Mouse (Mus musculus) liver, postnatal 0 days (tissue): ENCODE measurements at regions not wholly inside any gene's neighbourhood (a gene's known extent, or its start where the extent isn't known, plus 50 kb on each side); places are given as distances from the start of the nearest gene placed in this dataset.

Experiments
- ATAC-seq: fragments of 200-750 bp; cut with Nextera tagmentation; 2 replicates; pipeline ENCODE4 v1.8.0; 2017; ENCODE audit warnings: mild to moderate bottlenecking, moderate library complexity
- DNase-seq: peaks from one replicate; pipeline ENCODE4 v3.0.0-alpha.2; 2016
- H3K27ac ChIP-seq: fragments of 300-500 bp; sonication (generic); 2 replicates; pipeline ENCODE4 v1.5.1; 2014; ENCODE audit warnings: antibody characterized with exemption, moderate library complexity, mild to moderate bottlenecking, low read depth
- H3K27me3 ChIP-seq: fragments of 300-500 bp; sonication (generic); 2 replicates; pipeline ENCODE4 v1.6.1; 2014; ENCODE audit warnings: low read length, control low read depth, mixed read lengths; ENCODE audit not compliant: insufficient read depth
- H3K36me3 ChIP-seq: fragments of 300-500 bp; sonication (generic); replicated peaks from 2 replicates; pipeline ENCODE4 v1.6.1; 2014; ENCODE audit warnings: mild to moderate bottlenecking, control low read depth, low read length, moderate library complexity, mixed read lengths; ENCODE audit not compliant: insufficient read depth
- H3K4me1 ChIP-seq: fragments of 300-500 bp; sonication (generic); 2 replicates; pipeline ENCODE4 v1.6.1; 2014; ENCODE audit warnings: antibody characterized with exemption, mild to moderate bottlenecking, control low read depth; ENCODE audit not compliant: insufficient read depth
- H3K4me2 ChIP-seq: fragments of 300-500 bp; sonication (generic); 2 replicates; pipeline ENCODE4 v1.6.1; 2014; ENCODE audit warnings: low read depth, mild to moderate bottlenecking, low read length, moderate library complexity, mixed read lengths
- H3K4me3 ChIP-seq: fragments of 300-500 bp; sonication (generic); 2 replicates; pipeline ENCODE4 v1.5.1; 2014; ENCODE audit warnings: low read depth, low read length
- H3K9ac ChIP-seq: fragments of 300-500 bp; sonication (generic); replicated peaks from 2 replicates; pipeline ENCODE4 v1.6.1; 2014; ENCODE audit warnings: mild to moderate bottlenecking, moderate library complexity
- H3K9me3 ChIP-seq: fragments of 300-500 bp; sonication (generic); 2 replicates; pipeline ENCODE4 v1.6.1; 2016; ENCODE audit warnings: mild to moderate bottlenecking, control low read depth, low read length, mixed read lengths
- CTCF ChIP-seq: sonication (generic); IDR thresholded peaks from 2 replicates; pipeline ENCODE4 v1.5.1; 2016; ENCODE audit warnings: antibody characterized with exemption, low read depth
- EP300 ChIP-seq: IDR thresholded peaks from 2 replicates; pipeline ENCODE4 v1.6.1; 2016; ENCODE audit warnings: antibody characterized with exemption, low read depth, mild to moderate bottlenecking
- WGBS: fragments of 180-500 bp; shearing (Covaris S2); extraction: QIAGEN DNeasy Blood & Tissue Kit; methylation state at CpG from one replicate; pipeline ENCODE4 v1.1.7; 2014; ENCODE audit not compliant: insufficient replicate concordance; 5-methylcytosine and 5-hydroxymethylcytosine counted together

DNA sequence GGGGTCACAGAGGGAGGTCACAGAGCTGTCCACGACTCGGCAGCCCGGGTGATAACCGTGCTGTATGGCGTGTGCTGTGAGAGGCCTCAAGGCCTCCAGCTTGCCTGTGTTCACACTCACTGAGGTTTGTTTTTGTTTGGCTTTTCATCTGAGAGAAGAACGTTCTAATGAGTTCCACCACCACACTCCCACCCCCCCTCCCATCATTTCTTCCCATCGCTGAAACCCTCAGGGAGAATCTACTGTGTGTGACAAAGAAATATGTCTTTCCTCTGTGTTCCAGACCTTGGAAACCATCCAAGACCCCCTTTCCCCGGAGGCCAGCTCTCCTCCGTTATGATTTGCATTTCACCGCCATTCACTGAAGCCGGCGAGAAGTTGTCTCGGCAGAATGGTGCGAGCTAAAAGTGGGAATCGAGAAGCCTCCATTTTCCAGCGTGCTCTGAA, 164.0 kb upstream of the 1700066M21Rik start:
- Histone ChIP-seq H3K4me3 (no peak overlapping the region), H3K27me3 (no peaks in the 10 kb centered on the region), H3K9ac (no peak overlapping the region), H3K9me3 (no peaks in the 10 kb centered on the region), H3K4me1 (no peaks in the 10 kb centered on the region), H3K36me3 (no peaks in the 10 kb centered on the region), H3K27ac (no peak overlapping the region), H3K4me2 (no peak overlapping the region)
- TF ChIP-seq EP300 (no peak), CTCF (no peak)
- DNase-seq (no peak), ATAC-seq (no peak)
- 71% methylated on average over 16 of the region's 16 CpGs for WGBS

DNA sequence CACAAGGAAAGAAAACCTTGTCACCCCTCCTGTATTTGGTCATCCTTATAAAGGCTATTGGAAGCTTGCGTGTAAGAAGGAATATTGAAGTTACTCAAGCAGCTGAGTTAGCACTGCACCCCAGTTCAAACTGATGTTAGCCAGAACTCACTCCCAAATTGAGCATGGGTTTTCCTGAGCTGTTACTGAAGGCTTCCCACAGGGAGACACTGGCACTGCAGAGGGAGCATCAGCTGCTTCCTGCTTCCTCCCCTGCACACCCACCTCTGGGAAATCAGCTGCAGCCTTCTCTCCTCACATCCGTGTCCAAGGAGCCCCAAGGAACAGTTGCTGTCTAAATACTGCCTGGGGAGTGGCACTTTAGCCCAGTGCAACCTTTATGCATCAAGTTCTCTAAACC, 163.2 kb upstream of the 1700066M21Rik start:
- Histone ChIP-seq H3K4me2 (no peak overlapping the region), H3K4me3 (no peak overlapping the region), H3K36me3 (no peaks in the 10 kb centered on the region), H3K4me1 (no peaks in the 10 kb centered on the region), H3K27ac (no peak overlapping the region), H3K27me3 (no peaks in the 10 kb centered on the region), H3K9me3 (no peaks in the 10 kb centered on the region), H3K9ac (no peak overlapping the region)
- 66% methylated on average over 2 of the region's 2 CpGs for WGBS
- ATAC-seq (no peak), DNase-seq (no peak)
- TF ChIP-seq CTCF (no peak), EP300 (no peak)

DNA sequence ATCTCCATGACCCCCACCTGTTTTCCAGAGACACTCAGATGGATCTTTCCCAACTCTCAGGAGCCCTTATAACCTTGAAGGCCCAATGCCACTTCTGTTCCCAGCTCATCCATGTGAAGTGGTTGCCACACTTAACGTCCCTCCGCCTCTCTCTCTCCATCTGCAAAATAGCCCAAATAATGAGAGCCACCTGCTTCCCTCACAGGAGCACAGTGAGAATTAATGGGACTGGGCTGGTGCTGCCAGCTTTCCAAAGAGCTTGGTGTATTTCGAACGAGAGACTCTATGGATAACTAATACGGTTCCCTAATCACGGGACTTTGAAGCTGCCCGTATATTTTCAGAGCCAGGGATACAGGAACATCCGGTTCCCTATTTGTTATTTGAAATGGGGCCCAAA, 159.8 kb upstream of the 1700066M21Rik start:
- H3K9me3 ChIP-seq: no peaks in the 10 kb centered on the region
- no peak overlapping the region for H3K27ac ChIP-seq
- H3K4me2 ChIP-seq: no peak overlapping the region
- DNase-seq (no peak), ATAC-seq (no peak)
- TF ChIP-seq EP300 (no peak), CTCF (no peak)
- H3K4me3 ChIP-seq: no peak overlapping the region
- no peaks in the 10 kb centered on the region for H3K36me3 ChIP-seq
- no peak overlapping the region for H3K9ac ChIP-seq
- no peaks in the 10 kb centered on the region for H3K27me3 ChIP-seq
- 90% methylated on average over 8 of the region's 8 CpGs for WGBS
- no peaks in the 10 kb centered on the region for H3K4me1 ChIP-seq

DNA sequence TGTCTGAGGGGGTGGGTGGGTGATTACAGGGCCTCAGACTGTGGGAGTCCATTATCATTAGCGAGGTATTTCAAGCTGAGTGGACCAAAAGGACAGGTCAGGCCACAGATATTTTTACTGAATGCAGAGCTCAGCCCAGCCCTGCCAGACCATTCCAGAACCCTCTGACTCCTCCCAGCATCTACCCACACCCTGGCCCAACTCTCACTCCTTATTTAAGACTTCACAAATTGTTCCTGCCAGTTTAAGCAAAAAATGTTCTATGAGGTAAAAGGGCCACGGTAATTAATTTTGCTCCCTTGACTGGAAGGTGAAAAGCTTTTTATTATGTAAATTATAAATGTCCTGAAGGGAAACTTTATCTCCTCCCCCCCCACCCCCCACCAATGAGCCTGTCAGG, 159.3 kb upstream of the 1700066M21Rik start:
- H3K4me2 ChIP-seq: no peak overlapping the region
- no peak overlapping the region for H3K9ac ChIP-seq
- H3K4me3 ChIP-seq: no peak overlapping the region
- no peak for TF ChIP-seq CTCF
- no peak for TF ChIP-seq EP300
- no peaks in the 10 kb centered on the region for H3K9me3 ChIP-seq
- H3K27ac ChIP-seq: no peak overlapping the region
- no peaks in the 10 kb centered on the region for H3K27me3 ChIP-seq
- H3K36me3 ChIP-seq: no peaks in the 10 kb centered on the region
- no peaks in the 10 kb centered on the region for H3K4me1 ChIP-seq
- ATAC-seq (no peak), DNase-seq (no peak)
- WGBS: 73% methylated on average over 2 of the region's 2 CpGs

DNA sequence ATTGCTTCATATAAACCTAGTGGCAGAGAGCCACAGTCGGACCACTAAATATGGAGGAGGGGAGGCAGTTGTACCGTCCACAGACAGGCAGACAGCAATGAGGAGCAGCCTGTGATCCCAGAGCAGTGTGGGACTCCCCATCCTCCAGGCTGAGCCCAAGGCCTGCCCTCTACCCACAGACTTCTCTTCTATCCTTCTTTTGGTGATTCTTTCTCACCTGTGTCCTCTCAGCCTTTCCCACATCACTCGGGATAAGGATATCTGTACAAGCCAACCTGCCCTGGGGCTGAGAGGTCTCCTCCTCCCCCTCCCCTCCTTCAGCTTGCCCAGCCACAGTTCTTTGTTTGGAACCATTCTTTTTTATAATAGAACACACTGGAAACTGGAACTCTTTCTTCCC, 158.8 kb upstream of the 1700066M21Rik start:
- no peak overlapping the region for H3K4me3 ChIP-seq
- no peaks in the 10 kb centered on the region for H3K4me1 ChIP-seq
- H3K4me2 ChIP-seq: no peak overlapping the region
- no peaks in the 10 kb centered on the region for H3K9me3 ChIP-seq
- no peak for DNase-seq
- H3K9ac ChIP-seq: no peak overlapping the region
- ATAC-seq: no peak
- no peaks in the 10 kb centered on the region for H3K36me3 ChIP-seq
- no peaks in the 10 kb centered on the region for H3K27me3 ChIP-seq
- no peak for TF ChIP-seq EP300
- no peak for TF ChIP-seq CTCF
- no peak overlapping the region for H3K27ac ChIP-seq
- WGBS: 83% methylated on average over 3 of the region's 3 CpGs

DNA sequence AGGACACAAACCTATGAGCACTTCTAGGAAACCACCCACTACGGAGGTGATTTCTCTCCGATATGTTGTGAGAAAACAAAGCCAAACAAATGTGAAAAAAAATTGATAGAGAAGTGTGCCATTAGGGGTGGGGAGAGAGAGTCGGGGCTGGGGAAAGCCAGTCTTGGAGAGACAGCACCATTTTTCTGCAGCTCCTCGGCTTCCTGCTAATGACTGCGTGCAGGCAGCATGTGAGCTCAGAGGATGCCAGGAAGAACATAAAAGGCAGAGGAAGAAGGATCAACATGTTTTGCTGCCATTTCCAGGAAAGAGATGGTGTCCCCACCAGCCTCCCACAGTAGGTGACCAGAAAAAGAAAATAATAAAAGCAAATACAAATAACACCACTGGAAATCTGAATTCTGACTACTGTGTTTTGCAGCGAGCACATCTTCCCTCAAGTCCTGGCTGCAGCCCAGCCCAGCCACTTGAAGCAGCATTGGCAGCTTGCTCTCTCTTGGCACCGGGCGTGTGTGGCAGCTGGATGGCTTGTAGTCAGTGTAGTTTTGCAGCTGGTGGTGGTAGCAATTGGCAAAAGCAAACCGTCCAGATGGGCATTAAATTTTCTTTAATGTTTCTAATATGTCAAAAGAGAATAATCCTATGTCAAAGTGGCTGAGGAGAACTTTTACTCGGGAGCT, 152.9 kb upstream of the 1700066M21Rik start:
- Histone ChIP-seq H3K36me3 (no peaks in the 10 kb centered on the region), H3K27ac (no peak overlapping the region), H3K9ac (no peak overlapping the region), H3K4me2 (no peak overlapping the region), H3K9me3 (no peaks in the 10 kb centered on the region), H3K4me1 (no peaks in the 10 kb centered on the region), H3K27me3 (no peaks in the 10 kb centered on the region), H3K4me3 (no peak overlapping the region)
- ATAC-seq: no peak
- WGBS: 78% methylated on average over 10 of the region's 10 CpGs
- no peak for TF ChIP-seq EP300
- TF ChIP-seq CTCF: no peak
- no peak for DNase-seq
